Mouse (Mus musculus) left cerebral cortex, adult 18-20 months (tissue): ENCODE data around the gene Zfp523. TPM values are rescaled to one million over a fixed set of nuclear protein-coding genes. Genes with fewer than 3 reads are reported as not detected.

ENCODE experiments used
- DNase-seq, 2 experiments: peaks; one replicate each; pipeline ENCODE4 v3.0.0; 2021 to 2022; ENCODE audit warnings: low spot score in 2 of 2, mixed read lengths in 1 of 2
- long read RNA-seq, 2 experiments: library from polyadenylated mRNA; stranded (forward); transcript quantifications; one replicate each; pipeline ENCODE4 v2.0.0; 2021
- total RNA-seq, 2 experiments: library from RNA; stranded (reverse); gene quantifications; 2 replicates each; pipeline ENCODE4 v1.2.3; 2021

Zfp523 gene
- 100 to 1,000 TPM; 111 to 116 TPM for total RNA-seq
- long read RNA-seq, experiment 1, transcript Zfp523-202 (14 exons, 2,864 nt) = major isoform, 144 of 279 reads
- long read RNA-seq, experiment 1, partial matches to known transcripts = 48 of 279 reads
- long read RNA-seq, experiment 1, other reads (novel, unspliced or antisense) = 81 of 279 reads
- long read RNA-seq, experiment 2, transcript Zfp523-202 (14 exons, 2,864 nt) = major isoform, 101 of 182 reads
- long read RNA-seq, experiment 2, partial matches to known transcripts = 44 of 182 reads
- long read RNA-seq, experiment 2, other reads (novel, unspliced or antisense) = 34 of 182 reads

- DNase-seq = peak; percentile 91 to 93
Measured at GRCm38 (mm10) chr17:28176775-28177539, at the start of gene Zfp523. Zfp523 (plus strand) TSS chr17:28177129.

DNA sequence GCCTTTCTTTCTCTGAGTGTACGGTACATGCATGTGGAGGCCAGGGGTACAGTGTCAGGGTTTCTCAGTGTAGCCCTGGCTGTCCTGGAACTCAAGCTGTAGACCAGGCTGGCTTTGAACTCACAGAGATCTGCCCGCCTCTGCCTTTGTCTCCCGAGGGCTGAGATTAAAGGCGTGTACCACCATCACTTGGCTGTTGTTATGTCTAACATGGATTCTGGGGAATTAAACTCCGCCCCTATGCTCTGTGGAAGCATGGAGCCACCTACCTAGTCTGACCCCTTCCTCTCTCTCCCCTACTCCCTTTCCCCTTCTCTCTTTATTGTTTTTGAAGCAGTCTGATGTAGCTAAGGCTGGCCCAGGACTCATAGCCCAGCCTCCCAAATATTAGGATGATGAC, 47.1 kb upstream of the Zfp523 start:
- DNase-seq = no peak

DNA sequence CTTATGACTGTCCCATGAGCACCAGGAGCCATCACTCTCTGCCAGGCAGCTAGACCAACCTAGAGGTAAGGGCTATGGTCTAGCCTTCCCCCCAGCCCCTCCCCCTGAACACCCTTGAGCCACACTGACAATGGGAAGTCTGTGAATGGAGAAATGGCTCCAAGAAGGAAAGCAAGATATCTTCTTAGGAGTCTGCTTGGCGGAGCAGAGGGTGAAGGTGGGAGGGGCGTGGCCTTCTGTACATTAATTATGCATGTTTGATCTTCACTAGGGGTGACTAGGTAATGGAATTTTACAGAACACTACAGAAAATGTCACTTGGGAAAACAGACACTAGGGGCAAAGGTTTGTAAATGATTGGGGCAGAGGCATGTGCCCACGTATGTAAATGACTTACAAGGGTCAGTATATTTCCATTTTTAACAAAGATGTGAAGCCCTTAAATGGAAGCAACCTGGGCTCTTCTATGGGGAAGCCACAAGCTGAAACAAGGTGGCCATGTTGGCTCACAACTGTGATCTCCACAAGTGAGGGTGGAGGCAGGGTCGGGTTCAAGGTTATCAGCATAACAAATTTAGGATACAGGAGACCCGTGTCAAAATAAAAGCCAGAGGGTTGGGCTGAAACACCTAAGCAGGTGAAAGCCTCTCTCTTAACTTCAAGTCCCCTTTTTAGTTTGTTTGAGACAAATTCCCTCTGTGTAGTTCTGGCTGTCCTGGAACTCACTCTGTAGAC, 46.4 kb upstream of the Zfp523 start:
- DNase-seq = no peak

DNA sequence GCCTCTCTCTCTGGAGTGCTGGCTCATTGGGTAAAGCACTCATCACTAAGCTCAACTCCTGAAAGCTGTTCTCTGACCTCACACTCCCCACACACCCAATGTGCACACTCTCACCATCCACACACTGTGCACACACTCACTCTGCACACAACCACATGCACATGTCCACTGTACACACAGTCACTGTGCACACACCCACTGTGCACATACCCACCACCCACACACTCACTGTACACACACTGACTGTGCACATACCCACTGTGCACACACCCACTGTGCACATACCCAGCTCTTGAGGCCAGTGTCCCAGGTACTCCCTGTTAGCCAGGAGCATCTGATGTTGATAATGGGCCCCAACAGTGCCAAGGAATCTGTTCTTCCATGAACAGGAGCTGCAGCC, 45.8 kb upstream of the Zfp523 start:
- DNase-seq = no peak

DNA sequence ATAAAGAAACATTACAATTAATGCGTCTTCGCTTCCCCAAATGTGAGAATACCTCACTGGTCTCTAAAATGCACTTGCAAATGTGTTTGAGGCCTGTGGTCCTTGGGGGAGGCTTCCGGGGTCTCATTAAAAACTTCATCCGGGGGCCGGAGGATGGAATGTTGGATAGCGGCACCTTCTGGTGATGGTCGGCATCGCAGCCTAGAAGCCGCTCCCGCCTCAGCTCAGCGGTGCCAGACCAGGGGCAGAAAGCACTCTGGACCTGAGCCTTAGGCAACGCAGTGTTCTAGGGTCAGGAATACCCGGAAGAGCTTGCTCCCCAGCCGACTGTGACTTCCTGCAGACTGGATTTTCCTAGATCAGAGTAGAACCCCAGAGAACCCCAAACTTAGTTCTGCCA, 43.7 kb upstream of the Zfp523 start:
- peak; percentile 33 to 66 for DNase-seq

DNA sequence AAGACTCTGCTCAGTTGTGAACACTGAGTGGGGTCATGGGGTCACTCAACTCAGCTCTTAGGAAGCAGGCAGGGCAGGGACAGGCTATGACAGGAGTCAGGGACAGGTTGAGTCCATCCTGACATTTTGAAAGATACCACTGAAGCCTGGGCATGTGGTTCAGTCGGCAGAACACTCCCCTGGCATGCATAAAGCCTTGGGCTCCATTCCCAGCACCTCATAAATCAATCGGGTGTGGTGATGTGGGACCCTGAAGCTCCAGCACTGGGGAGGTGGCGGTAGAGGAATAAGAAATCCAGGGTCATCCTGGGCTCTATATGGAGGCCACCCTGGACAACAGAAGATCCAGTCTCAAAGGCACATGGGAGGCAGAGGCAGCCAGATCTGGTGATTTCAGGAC, 41.4 kb upstream of the Zfp523 start:
- no peak for DNase-seq

DNA sequence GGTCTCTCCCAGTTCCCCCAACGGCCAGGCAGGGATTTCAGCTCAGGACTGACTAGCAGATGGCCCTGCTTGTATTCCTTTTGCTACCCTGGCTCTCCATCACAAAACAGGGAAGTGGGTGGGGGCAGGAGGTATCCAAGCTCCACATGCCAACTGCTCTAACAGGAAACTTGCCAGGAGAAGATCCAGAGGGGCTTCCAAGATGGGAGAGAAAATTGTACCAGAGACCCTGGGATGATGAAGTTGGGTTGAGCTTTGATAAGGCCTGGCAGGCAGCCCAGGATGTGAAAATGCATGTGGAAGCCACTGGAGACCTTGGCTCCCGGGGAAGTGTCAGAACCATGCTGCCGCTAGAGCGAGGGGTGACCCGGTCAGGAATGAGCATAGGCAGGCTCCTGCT, 40.7 kb upstream of the Zfp523 start:
- DNase-seq = no peak

DNA sequence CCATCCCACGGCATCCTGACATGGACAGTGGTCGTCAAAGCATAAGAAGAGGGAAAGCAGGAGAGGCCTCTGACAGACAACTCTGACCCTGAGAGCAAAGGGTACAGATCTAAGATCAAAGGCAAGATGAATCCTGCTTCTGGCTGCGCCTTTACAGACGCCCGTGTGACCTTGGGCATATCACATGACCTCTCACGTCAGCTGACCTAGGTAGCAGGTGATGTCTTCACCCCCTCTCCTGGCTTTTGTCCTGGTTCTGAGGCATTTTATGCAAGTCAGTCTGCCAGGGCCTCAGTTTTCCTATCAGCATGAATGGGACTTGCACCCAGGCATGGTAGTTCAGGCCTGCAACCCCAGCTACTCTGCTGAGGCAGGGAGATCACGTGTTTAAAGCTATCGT, 38.9 kb upstream of the Zfp523 start:
- no peak for DNase-seq

GRCm38 (mm10) chr17:28138685-28139084, 38.2 kb upstream of the Zfp523 start:
- DNase-seq = no peak

DNA sequence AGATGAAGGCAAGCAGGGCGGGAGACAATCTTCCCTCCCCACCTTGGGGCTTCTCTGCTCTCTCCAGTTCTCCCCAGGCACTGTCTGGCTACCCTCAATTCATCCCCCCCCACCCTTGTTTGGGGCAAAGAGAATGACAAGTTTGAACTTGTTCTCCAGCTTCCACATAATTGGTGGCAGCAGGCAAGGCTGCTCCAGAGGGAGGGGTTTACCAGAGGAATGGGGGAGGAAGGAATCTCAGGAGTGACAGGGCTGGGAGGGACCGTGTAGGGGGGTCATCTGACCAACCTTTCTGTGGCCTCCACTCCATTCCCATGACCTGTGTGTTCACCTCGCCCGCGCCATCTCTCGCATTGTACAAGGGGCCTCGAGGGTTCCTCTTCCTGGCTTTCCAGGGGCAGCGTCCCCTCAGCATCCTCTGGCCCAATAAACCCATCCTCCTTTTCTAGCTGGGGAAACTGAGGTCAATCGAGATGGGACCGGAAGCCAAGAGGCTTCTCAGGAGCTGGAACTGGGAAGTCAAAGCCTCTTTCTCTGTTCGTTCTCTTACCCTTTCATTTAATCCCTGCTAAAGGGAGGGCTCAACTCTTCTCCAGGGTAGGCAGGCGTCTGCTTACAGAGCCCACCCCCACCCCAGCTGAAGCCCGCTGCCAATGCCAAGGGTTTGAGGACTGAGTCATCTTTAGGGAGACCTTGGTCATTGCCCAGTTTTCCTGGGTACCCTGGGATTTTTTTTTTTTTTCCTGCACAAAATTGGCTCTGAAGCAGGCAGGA, 36.3 kb upstream of the Zfp523 start:
- no peak for DNase-seq

GRCm38 (mm10) chr17:28141205-28141650, 35.7 kb upstream of the Zfp523 start:
- no peak for DNase-seq

DNA sequence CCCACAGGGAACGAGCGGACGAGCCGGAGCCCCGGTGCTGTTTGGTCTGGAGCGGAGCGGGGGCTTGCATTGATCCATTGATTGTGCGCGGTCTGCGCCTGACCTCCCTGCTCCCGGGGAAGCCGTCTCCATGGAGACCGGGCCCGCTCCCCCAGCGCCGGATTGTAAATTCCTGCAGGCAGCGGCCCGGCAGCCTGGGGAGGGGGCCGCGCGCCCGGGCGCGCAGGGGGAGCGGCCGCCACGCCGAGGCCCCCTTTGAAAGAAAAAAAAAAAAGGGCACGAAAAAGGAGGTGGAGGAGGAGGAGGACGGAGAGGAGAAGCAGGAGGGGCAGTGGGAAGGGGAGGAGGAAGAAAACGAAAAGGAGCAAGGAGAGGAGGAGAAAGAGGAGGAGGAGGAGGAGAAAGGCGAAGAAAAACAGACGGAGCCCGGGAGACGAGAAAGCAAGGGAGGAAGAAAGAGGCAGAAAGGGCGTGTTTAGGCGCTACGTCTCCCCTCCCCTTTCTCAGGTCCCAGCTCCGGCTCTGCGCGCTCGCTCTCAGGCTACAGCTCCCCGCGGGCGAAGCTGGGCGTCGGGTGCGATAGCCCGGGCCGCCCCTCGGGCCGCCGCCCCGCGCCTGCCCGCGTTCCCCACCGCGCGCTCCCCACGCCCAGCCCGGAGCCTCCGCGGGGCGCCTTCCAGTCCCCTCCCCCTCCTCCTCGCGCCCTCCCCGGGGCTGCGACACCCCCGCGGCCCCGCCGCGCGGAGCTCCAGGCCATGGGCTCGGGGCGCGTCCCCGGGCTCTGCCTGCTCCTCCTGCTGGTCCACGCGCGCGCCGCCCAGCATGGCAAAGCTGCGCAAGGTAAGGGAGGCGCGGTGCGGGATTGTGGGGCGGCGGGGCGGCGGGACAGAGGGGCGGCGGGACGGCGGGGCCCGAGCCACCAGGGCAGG, 34.9 kb upstream of the Zfp523 start, which contains the start of gene Scube3:
Gene Scube3, plus strand, starts transcription at position 371 of the 929 bp plus-strand sequence.
- DNase-seq = no peak

- no peak for DNase-seq
Measured at GRCm38 (mm10) chr17:28142700-28143610, 34.0 kb upstream of the Zfp523 start.

- DNase-seq = no peak
Measured at GRCm38 (mm10) chr17:28143751-28144150, 33.2 kb upstream of the Zfp523 start.

DNA sequence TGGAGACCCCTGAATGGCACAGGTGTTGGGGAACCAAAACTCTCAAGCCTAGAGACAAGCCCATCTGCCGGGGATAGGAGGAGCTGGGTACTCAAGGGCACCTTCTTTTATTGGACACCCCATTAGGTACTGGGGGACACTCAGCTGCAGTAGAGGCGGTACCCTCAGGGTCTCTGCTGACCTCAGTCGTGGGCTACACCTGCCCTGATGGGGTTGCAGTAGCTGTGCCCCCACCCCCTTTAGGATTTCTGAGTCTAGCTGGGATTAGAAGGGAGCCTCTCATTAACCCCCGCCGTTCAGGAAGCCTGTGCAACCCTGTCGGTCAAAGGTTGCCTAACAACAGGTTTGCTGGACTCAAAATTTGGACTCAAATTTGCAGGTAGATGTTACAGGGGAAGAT, 32.7 kb upstream of the Zfp523 start:
- no peak for DNase-seq

- DNase-seq = no peak
Measured at GRCm38 (mm10) chr17:28148288-28148687, 28.6 kb upstream of the Zfp523 start.

DNA sequence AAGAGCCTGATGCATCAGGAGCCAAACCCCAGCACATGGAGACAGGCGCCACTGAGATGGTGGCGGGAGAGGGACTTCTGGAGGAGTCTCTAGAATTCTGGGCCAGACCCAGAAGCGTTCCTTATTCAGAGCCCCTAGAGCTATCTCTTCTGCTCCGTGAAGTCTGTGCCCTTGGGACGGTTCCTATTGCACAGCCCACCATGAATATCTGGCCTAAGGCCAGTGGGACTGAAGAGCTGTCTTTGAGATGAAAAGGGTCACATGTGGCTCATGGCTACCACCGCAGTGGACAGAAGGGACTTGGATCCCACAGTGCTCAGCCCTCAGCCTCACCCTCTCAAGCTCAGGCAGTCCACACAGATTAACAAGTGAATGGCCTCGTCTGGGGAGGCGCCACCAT, 27.2 kb upstream of the Zfp523 start:
- no peak for DNase-seq

GRCm38 (mm10) chr17:28150456-28150855, 26.5 kb upstream of the Zfp523 start:
- DNase-seq = no peak

GRCm38 (mm10) chr17:28153095-28153494, 23.8 kb upstream of the Zfp523 start:
- no peak for DNase-seq
